Mouse (Mus musculus) intestine, embryonic 14.5 days (tissue): ENCODE measurements around the gene Haghl. TPM values are rescaled to one million over a fixed set of nuclear protein-coding genes. Genes with fewer than 3 reads are reported as not detected.

Experiments
- ATAC-seq: fragments of 200-750 bp; cut with Nextera tagmentation; replicated peaks from 2 replicates; pipeline ENCODE4 v1.8.0; 2017; ENCODE audit warnings: low read depth, moderate number of reproducible peaks, moderate TSS enrichment, moderate library complexity; ENCODE audit not compliant: low FRiP score, low TSS enrichment
- DNase-seq: peaks from one replicate; pipeline ENCODE4 v3.0.0-alpha.2; 2018; ENCODE audit warnings: low spot score
- H3K27ac ChIP-seq: fragments of 300-500 bp; sonication (generic); 2 replicates; pipeline ENCODE4 v1.5.1; 2014; ENCODE audit warnings: low read depth, mild to moderate bottlenecking, control low read depth
- H3K27me3 ChIP-seq: fragments of 300-500 bp; sonication (generic); replicated peaks from 2 replicates; pipeline ENCODE4 v1.6.1; 2014; ENCODE audit warnings: low read length, control low read depth; ENCODE audit not compliant: control insufficient read depth, insufficient read depth
- H3K36me3 ChIP-seq: fragments of 300-500 bp; sonication (generic); 2 replicates; pipeline ENCODE4 v1.6.1; 2014; ENCODE audit warnings: low read length, control low read depth; ENCODE audit not compliant: control insufficient read depth, insufficient read depth
- H3K4me1 ChIP-seq: fragments of 300-500 bp; sonication (generic); replicated peaks from 2 replicates; pipeline ENCODE4 v1.6.1; 2014; ENCODE audit warnings: low read length, control low read depth, mixed read lengths; ENCODE audit not compliant: control insufficient read depth, insufficient read depth
- H3K4me2 ChIP-seq: fragments of 300-500 bp; sonication (generic); 2 replicates; pipeline ENCODE4 v1.6.1; 2014; ENCODE audit warnings: low read length
- H3K4me3 ChIP-seq: fragments of 300-500 bp; sonication (generic); 2 replicates; pipeline ENCODE4 v1.5.1; 2014; ENCODE audit warnings: low read depth, low read length, control low read depth, mixed read lengths
- H3K9ac ChIP-seq: fragments of 300-500 bp; sonication (generic); 2 replicates; pipeline ENCODE4 v1.6.1; 2014; ENCODE audit warnings: mild to moderate bottlenecking, low read length
- H3K9me3 ChIP-seq: fragments of 300-500 bp; sonication (generic); 2 replicates; pipeline ENCODE4 v1.6.1; 2016; ENCODE audit warnings: low read length, control low read depth; ENCODE audit not compliant: control insufficient read depth
- WGBS: fragments of 180-500 bp; shearing (Covaris S2); extraction: QIAGEN DNeasy Blood & Tissue Kit; methylation state at CpG from one replicate; pipeline ENCODE4 v1.1.7; 2014; 5-methylcytosine and 5-hydroxymethylcytosine counted together
- polyA plus RNA-seq: library from polyadenylated mRNA; unstranded; fragments of >200 nt; fragmentation: Nextera tagmentation; extraction: Ambion mirVana; gene quantifications from 2 replicates; pipeline ENCODE4 v1.2.1, GENCODE M21; 2014

The Haghl gene
- polyA plus RNA-seq: 57.2 and 67.8 TPM in 2 replicates

DNA sequence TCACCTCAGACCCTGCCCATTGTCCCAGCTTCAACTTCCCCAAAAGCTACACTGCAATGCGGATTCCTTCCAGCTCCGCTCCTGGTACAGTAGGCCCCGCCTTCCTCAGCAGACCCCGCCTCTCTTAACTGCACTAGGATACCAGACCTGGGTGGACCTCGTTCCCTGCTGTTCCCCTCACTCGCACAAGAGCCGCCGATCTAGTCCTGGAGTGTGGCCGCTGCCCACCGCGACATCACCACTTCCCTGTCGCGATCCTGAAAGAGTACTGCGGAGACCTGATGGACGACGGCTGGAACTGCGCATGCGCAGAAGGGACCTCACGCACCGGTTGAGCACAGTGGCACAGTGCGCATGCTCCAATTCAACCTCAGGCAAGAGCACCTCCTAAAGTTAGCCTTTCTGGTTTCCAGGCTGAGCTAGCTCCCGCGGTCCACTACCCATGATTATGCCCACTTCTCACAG, at the start of gene Haghl:
Gene Haghl, minus strand, starts transcription at position 393 of the 465 bp plus-strand sequence.
- ATAC-seq (peak; percentile 82), DNase-seq (peak; percentile 99)
- H3K4me1 ChIP-seq: peaks cover 12% of the 10 kb centered on the region
- H3K9ac ChIP-seq: peak within 1 kb of the TSS; percentile 65
- H3K27me3 ChIP-seq: no peaks in the 10 kb centered on the region
- H3K36me3 ChIP-seq: peaks cover 56% of the 10 kb centered on the region
- H3K4me3 ChIP-seq: peak within 1 kb of the TSS; percentile 94
- under 1% methylated on average over 23 of the region's 23 CpGs for WGBS
- H3K9me3 ChIP-seq: no peaks in the 10 kb centered on the region
- peak within 1 kb of the TSS; percentile 94 for H3K4me2 ChIP-seq
- H3K27ac ChIP-seq: peak within 1 kb of the TSS; percentile 79

GRCm38 (mm10) chr17:25834595-25835222, 49.2 kb upstream of the Haghl start:
- Histone ChIP-seq H3K36me3 (peaks cover 47% of the 10 kb centered on the region), H3K9me3 (no peaks in the 10 kb centered on the region), H3K9ac (peak overlapping the region; percentile 69; the same call in 1 of the 2 replicates), H3K4me1 (peaks cover 46% of the 10 kb centered on the region), H3K4me3 (peak overlapping the region; percentile 61; the same call in 1 of the 2 replicates), H3K4me2 (peak overlapping the region; percentile 73), H3K27me3 (no peaks in the 10 kb centered on the region), H3K27ac (no peak overlapping the region)
- DNase-seq (no peak), ATAC-seq (no peak)
- 83% methylated on average over 12 of the region's 12 CpGs for whole genome bisulfite sequencing

DNA sequence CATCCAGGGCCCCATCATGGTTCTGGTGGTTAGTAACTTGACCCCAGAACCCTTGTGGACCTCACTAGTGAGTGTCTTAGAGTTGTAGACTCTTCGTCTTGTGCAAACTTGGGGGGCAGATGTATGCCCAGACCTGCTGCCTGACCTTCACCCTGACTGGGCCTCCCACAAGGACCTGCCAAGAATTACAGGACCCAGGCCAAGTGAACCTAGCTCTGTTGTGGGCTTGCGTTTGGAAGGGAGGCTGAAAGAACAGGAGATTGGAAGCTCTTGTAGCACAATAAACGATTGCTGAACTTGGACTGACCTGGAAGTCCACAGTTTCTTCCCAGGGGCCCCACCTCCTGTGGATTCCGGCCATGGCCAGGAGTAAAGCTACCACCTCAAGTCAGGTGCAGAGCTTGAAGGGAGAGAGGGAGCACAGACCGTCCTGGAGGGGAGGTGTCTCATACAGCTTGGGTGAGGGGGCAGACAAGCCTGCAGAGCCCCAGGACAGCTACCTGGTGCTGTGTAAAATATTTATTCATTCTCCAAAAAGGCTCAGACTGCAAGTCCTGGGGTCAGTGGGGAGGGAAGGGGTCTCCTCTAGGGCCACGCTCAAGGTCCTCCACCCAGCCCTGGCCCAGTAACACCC, 48.6 kb upstream of the Haghl start:
- Histone ChIP-seq H3K27me3 (no peaks in the 10 kb centered on the region), H3K9me3 (no peaks in the 10 kb centered on the region), H3K4me1 (peaks cover 49% of the 10 kb centered on the region), H3K27ac (peak overlapping the region; percentile 94), H3K4me2 (peak overlapping the region; percentile 73), H3K9ac (peak overlapping the region; percentile 69), H3K4me3 (peak overlapping the region; percentile 61), H3K36me3 (peaks cover 41% of the 10 kb centered on the region)
- no peak for ATAC-seq
- 21% methylated on average over 6 of the region's 6 CpGs for WGBS
- DNase-seq: no peak

DNA sequence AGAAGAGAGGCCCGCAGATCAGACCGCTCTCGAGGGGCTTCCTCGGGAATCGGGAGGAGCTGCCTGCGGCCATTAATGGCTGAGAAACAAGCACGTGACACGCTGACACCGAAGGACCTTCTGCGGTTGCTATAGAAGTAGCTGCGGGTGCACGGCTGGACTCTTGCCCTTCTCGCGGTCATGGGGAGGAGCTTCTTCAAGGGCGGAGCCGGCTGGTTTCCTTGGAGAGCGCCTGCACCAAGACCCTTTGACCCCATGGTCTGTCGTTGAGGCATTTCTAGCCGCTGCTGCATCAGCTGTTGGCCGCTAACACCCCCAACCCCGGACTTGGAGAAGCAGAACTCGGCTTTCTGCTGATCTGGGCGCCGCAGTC, 47.8 kb upstream of the Haghl start, which contains the start of gene Stub1:
Gene Stub1, minus strand, starts transcription at position 114 of the 373 bp plus-strand sequence.
- ATAC-seq: peak; percentile 59
- Histone ChIP-seq H3K36me3 (peaks cover 35% of the 10 kb centered on the region), H3K9ac (peak within 1 kb of the TSS; percentile 69), H3K9me3 (no peaks in the 10 kb centered on the region), H3K4me2 (peak within 1 kb of the TSS; percentile 97), H3K27ac (peak within 1 kb of the TSS; percentile 94), H3K4me1 (peaks cover 52% of the 10 kb centered on the region), H3K27me3 (no peaks in the 10 kb centered on the region), H3K4me3 (peak within 1 kb of the TSS; percentile 61)
- WGBS: under 1% methylated on average over 24 of the region's 24 CpGs
- no peak for DNase-seq

- Histone ChIP-seq H3K36me3 (peaks cover 34% of the 10 kb centered on the region), H3K4me1 (peaks cover 55% of the 10 kb centered on the region), H3K27me3 (no peaks in the 10 kb centered on the region), H3K9ac (peak overlapping the region; percentile 69), H3K9me3 (no peaks in the 10 kb centered on the region), H3K4me2 (peak overlapping the region; percentile 97), H3K4me3 (peak overlapping the region; percentile 61), H3K27ac (peak overlapping the region; percentile 94)
- peak; percentile 87 for ATAC-seq
- peak; percentile 100 for DNase-seq
- WGBS: under 1% methylated on average over 77 of the region's 77 CpGs
These were observed 47.2 kb upstream of the Haghl start for GRCm38 (mm10) chr17:25832436-25833290.

- H3K36me3 ChIP-seq: peaks cover 40% of the 10 kb centered on the region
- DNase-seq: no peak
These were observed 46.2 kb upstream of the Haghl start for GRCm38 (mm10) chr17:25831451-25832281.

GRCm38 (mm10) chr17:25830806-25831431, 45.4 kb upstream of the Haghl start:
- H3K27ac ChIP-seq: no peak overlapping the region
- no peak overlapping the region for H3K9ac ChIP-seq
- DNase-seq: no peak
- H3K27me3 ChIP-seq: no peaks in the 10 kb centered on the region
- ATAC-seq: no peak
- no peaks in the 10 kb centered on the region for H3K9me3 ChIP-seq
- H3K36me3 ChIP-seq: peaks cover 46% of the 10 kb centered on the region
- 84% methylated on average over 14 of the region's 14 CpGs for WGBS
- H3K4me1 ChIP-seq: peaks cover 44% of the 10 kb centered on the region
- peak overlapping the region; percentile 97; the same call in 1 of the 2 replicates for H3K4me2 ChIP-seq
- no peak overlapping the region for H3K4me3 ChIP-seq

More at GRCm38 (mm10) chr17:25831451-25832281, 46.2 kb upstream of the Haghl start:
- Histone ChIP-seq H3K4me2 (peak overlapping the region; percentile 97), H3K9ac (peak overlapping the region; percentile 68), H3K9me3 (no peaks in the 10 kb centered on the region), H3K27ac (peak overlapping the region; percentile 94), H3K4me3 (peak overlapping the region; percentile 61), H3K27me3 (no peaks in the 10 kb centered on the region), H3K4me1 (peaks cover 51% of the 10 kb centered on the region)
- WGBS: 52% methylated on average over 21 of the region's 21 CpGs
- no peak for ATAC-seq
